Mouse (Mus musculus): ENCODE results near the gene Pde6d. TPM values are rescaled to one million over a fixed set of nuclear protein-coding genes. Genes with fewer than 3 reads are reported as not detected.
A peak's percentile ranks its signal among the peaks of the same experiment; 100 is the strongest.
"Not testable (repeated sequence)": the region's sequence is repeated elsewhere in the genome, so short reads cannot be mapped to it uniquely, and the experiment has no call there.

Gene Pde6d
- total RNA-seq, 1 experiment from 2014 or later, result 4.1 TPM

- no peak for ATAC-seq (replicated peaks; ENCODE audit: insufficient number of reproducible peaks, low FRiP score, low TSS enrichment, poor library complexity, severe bottlenecking)
These were observed 53.8 kb downstream of the Pde6d start for GRCm38 (mm10) chr1:86528571-86529180.

GRCm38 (mm10) chr1:86527599-86528486 is 54.6 kb downstream of the Pde6d start:
- ATAC-seq (replicated peaks; ENCODE audit: insufficient number of reproducible peaks, low FRiP score, low TSS enrichment, poor library complexity, severe bottlenecking), result 0 out of 2 replicates have a peak, but pooled peaks have one; percentile 1

DNA sequence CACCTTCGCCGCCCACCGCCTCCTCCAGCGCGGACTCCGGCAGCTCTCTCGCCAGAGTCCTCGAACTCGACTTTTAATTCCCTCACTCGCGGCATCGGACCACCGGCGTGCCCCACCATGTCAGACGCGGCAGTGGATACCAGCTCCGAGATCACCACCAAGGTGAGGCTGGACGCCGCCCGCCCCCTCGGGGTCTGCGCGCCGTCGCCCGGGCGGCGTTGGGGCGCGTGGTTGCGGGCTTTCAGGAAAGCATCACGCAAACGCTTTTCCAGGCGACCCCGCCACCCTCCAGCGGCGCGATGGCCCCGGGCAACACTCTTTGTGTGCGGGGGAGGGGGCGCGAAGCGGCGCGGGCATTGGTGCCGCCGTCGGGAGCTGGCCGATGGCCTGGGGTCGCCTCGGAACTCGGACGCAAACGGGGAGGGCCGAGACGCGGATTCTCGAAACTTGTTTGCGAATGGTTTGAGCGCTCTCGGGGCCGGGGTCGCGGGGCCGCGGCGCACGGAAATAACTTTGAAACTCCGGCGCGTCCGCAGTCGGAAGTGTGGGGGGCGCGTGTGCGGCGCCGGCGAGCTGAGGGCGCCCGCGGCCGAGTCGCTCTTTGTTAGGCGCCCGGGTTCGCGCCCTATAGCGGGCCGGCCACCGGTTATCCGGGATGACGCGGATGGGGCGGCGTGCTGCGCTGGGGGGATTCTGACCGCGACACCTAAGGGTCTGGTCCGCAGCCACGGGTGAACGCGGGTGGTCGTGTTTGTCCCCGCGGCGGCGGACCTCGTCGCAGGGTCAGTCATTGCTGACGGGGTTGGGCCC is 55.4 kb downstream of the Pde6d start:
- no peak for ATAC-seq (replicated peaks; ENCODE audit: insufficient number of reproducible peaks, low FRiP score, low TSS enrichment, poor library complexity, severe bottlenecking)

DNA sequence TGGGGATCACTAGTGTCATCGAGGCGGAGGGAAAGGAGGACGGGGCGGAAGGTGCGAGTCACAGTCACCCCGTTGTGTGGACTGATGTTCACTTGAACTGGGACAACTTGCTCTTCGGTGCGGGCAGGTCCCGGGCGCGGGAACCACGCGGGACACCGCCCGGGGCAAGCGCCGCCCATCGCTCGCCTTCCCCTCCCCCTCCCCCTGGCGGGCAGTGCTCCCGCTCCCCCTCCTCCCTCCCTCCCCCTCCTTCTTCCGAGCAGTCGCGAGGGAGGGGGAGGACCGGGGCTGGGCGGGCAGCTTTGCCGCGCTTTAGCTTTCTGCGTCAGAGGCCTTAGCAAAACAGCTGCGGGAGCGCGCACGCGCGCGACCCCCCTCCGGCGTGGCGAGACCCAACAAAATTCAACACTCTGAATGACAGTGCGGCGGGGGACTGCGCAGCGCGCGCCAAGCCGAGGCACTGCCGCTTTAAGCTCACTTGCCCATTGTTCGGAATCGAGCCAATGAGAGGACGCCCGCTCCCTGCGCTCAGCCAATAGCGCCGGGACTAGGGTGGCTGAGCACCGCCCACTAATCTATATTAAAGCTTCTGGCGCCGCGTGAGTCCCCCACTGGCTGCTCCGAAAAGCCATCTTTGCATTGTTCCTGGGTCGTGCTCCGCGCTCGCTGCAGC is 56.2 kb downstream of the Pde6d start, which contains the start of gene Ptma:
Gene Ptma (plus strand): TSS at position 611 of the 673 bp plus-strand sequence.
- ATAC-seq (replicated peaks; ENCODE audit: insufficient number of reproducible peaks, low FRiP score, low TSS enrichment, poor library complexity, severe bottlenecking), result peak; percentile 69

DNA sequence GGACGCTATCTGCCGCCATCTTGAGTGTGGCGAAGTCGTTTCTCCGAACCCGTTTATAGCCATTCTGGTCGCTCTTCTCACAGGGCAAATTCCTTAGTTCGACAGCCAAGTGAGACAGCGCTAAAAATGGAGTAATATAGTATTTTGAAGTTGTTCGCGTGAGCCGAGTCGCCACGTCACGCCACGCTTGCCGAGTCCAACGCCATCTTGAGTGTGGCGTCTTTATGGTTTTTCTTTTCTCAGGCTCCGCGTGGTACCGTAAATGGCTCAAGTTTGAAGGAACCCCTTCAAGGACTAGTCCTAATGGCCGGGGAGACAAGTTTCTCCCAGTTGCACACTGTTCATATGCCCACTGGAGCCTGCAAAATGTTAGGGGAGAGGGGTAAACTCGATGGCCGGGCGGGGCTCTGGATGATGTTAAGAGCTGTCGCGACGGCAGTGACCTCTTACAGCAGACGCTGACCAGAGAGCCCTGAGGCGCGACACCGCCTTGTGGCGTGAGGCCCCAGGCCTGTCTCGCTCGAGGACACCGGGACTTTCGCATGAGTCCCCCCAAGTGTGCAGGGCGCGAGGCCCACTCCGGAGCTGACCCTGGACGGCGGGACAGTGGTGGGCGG is 56.8 kb downstream of the Pde6d start:
- peak; percentile 26 for ATAC-seq (replicated peaks; ENCODE audit: insufficient number of reproducible peaks, low FRiP score, low TSS enrichment, poor library complexity, severe bottlenecking)

DNA sequence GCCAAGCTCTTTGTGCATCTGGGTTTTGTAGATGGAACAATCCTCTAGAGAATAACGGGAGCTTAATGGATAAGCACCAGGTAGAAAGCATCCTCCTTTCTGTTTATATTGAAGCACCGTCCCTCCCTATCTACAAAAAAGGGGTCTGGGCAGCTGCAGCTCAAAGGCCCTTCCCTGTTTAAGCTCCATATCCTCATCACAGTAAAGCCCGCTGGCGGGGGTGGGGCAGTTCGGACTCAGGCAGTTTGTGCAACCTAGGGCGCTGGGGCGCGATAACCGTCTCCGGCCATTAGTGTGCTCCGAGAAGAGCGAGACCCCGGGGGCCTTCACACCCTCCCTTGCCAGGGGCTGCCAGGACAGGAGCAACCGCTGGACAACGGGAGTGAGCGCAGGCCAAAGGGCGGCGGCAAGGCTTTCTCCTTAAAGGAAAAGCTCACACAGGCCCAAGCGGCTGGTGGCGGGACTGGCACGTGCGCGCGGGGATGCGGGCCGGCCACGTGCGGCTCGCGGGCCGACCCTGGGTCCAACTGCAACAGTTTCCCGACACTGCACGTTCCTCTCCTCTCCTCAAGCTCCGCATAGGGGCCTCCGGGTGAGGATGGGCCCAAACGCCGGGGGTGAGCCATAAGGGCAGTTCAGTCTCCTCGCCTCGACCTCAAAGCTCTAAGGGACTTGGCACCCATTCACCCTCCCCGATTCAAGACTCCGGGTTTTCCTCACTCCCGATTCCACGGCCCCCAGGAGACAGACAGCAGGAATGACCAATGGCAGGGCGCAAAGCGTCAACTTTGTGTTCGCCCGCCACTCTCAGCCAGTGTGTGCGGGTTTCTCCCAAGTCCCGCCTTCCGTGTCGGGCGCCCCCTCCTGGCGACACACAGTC is 57.6 kb downstream of the Pde6d start:
- peak; percentile 74 for ATAC-seq (replicated peaks; ENCODE audit: insufficient number of reproducible peaks, low FRiP score, low TSS enrichment, poor library complexity, severe bottlenecking)

DNA sequence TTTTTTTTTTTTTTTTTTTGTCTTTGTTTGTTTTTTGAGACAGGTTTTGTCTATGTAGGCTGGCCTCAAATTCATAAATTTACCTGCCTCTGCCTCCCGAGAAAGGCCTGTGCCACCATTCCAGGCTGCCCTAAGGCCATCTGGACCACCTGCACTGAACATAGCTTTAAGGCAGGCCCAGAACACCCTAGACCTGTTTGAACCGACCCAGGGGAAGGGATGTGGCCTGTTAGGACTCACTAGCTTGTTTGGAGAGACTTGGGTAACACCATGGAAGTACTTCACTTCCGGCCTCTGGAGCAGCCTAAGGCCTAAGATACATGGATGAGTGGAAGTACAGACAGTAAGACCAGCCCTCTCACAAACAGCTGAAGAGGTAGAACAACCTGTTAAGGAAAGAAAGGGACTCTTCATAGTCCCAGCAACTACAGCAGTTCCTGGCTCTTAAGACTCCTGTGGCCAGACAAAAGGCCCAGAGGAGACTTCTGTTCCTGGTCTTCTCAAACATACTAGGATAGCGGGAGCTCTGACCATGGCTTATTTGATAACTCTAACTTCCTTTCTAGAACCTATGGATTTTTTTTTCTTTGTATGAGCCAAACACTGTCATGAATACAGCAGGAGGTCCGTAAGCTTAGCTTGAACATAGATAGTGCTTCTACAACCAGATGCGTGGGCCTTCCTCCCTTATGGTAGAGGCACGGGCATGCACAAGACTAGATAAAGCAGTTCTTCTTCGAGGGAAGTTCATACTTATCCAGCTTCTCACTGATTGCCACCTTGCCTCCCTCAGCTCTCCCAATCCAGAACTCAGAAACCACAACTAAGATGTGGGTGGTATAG is 58.4 kb downstream of the Pde6d start:
- ATAC-seq (replicated peaks; ENCODE audit: insufficient number of reproducible peaks, low FRiP score, low TSS enrichment, poor library complexity, severe bottlenecking), result no peak

DNA sequence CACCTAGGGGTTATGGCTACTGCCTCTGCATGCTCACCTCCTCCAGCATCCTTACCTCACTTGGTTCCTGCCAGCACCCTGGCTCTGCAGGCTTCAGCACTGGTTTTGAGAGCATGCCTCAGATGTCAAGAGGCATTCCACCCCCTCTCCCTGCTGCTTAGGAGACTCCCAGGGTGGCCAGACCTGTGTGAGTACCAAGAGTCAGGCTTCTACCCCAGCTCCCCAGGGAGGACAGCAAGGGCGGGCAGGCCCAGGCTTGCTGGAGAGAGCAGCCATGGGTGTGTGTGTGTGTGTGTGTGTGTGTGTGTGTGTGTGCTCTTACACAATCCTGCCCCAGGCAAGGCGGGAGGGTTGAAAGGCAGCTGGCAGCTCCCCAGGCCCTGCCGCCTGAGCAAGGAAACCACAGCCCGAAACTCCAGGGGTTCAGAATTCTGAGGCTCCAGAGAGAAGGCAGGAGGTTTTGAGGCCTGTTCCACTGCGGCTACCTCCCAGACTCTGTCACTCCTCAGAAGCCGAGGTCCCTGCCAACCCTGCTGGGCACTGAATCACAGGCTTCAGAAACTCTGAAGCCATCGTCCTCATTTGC is 60.0 kb downstream of the Pde6d start:
- ATAC-seq (replicated peaks; ENCODE audit: insufficient number of reproducible peaks, low FRiP score, low TSS enrichment, poor library complexity, severe bottlenecking), result no peak

- ATAC-seq (replicated peaks; ENCODE audit: insufficient number of reproducible peaks, low FRiP score, low TSS enrichment, poor library complexity, severe bottlenecking), result no peak
These were observed 62.1 kb downstream of the Pde6d start for GRCm38 (mm10) chr1:86520361-86520760.

DNA sequence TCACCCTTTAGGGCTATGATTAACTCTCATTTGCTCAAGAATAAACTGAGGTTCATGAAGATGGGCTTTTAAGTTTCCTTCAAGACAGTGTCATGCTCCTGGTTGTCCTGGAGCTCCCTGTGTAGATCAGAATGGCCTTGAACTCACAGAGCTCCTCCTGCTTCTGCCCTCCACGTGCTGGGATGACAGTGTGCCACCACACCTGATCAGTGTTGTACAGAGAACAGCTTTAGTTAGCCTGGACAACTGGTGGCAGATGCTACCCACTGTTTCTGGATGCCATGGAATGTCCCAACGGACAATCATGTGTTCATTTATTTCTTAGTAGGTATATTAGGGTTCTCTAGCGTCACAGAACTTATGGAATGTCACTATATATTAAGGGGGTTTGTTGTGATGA is 65.4 kb downstream of the Pde6d start:
- no peak for ATAC-seq (replicated peaks; ENCODE audit: insufficient number of reproducible peaks, low FRiP score, low TSS enrichment, poor library complexity, severe bottlenecking)

GRCm38 (mm10) chr1:86515715-86516410 is 66.6 kb downstream of the Pde6d start:
- ATAC-seq (replicated peaks; ENCODE audit: insufficient number of reproducible peaks, low FRiP score, low TSS enrichment, poor library complexity, severe bottlenecking), result no peak

DNA sequence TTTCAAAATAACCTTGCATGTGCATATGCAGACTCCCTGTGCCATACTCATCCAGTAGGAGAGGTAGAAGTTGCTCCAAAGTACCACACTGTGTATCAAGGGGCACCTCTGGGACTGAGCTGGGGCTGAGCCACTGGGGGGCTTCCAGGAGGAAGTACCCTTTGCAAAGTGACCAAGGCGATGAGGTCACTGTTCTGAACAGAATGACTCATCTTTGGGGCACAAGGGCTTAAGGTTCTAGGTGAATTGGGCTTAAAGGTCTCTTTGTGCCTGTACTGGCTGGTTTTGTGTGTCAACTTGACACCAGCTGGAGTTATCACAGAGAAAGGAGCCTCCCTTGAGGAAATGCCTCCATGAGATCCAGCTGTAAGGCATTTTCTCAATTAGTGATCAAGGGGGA is 69.4 kb downstream of the Pde6d start:
- not testable (repeated sequence) for ATAC-seq (replicated peaks; ENCODE audit: insufficient number of reproducible peaks, low FRiP score, low TSS enrichment, poor library complexity, severe bottlenecking)

DNA sequence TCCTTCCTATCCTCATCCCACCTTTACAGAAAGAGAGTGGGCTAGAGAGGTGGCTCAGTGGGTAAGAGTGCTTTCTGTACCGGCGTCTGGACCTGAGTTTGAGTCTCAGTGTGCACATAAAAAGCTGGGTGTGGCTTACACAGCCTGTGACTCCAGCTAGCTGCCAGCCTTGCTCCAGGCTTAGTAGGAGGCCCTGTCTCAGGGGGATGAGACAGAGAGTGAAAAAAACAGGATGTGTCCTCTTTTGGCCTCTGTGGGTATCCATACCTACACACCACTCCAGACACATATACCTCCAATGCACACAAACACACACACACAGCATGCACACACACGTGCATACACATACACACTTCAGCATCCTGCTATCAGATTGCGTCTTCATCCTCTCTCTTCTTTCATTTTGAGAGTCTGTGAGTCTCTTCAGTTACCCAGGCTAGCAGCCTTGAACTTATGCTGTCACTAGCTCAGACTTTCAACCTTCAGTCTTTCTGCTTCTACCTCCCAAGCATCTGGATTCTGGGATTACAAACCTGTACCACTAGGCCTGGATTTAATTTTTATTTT is 70.2 kb downstream of the Pde6d start:
- ATAC-seq (replicated peaks; ENCODE audit: insufficient number of reproducible peaks, low FRiP score, low TSS enrichment, poor library complexity, severe bottlenecking), result no peak

DNA sequence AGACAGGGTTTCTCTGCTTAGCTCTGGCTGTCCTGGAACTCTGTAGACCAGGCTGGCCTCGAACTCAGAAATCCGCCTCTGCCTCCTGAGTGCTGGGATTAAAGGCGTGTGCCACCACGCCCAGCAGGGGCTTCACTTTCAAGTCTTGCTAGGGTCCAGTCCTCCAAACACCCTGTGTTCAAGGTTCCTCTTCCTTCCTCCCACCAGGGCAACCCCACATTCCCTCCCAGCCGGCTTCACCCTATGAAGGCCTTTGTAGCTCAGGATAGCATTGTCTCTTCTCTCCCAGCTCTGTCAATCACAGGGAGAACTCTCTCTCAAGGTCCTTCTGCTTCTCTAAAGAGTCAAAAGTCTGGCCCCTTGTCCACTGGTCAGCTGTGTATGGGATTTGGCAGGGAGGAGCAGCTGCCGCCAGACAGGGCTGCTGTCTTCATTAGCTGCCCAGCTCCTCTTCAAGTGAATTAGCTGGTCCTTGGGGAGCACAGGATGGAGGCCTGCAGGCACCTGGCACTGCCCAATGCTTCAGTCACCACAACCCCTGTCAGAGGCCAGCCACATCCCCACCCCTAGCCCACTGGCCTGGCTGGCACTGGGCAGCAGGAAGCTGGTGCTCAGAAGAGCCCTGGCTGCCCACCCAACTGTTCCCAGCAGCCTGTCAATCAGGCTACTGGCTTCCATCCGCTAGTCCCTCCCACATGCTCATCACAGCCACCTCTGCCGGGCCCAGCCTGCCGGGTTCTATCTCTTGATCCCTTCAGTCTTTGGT is 71.6 kb downstream of the Pde6d start:
- ATAC-seq (replicated peaks; ENCODE audit: insufficient number of reproducible peaks, low FRiP score, low TSS enrichment, poor library complexity, severe bottlenecking), result no peak

DNA sequence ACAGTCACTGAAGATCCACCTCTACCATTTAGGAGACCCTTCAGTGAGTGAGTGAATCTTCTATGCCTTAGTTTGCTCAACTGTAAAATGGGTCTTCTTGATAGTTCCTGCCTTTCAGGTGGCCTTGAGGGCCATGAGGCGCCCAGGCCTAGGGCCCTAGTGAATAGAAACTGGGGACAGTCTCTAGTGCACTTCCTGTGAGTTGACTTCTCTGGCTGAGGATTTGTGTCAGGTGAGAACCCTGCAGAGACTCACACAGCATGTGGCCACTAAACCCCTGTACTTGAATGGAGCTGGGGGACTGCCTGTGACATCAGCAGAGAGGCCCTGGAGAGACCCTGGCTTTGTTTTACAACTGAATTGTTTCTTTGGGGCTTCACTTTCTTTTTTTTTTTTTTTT is 72.2 kb downstream of the Pde6d start:
- no peak for ATAC-seq (replicated peaks; ENCODE audit: insufficient number of reproducible peaks, low FRiP score, low TSS enrichment, poor library complexity, severe bottlenecking)
